In genomic region chr8:121651874-121652361, GRCm38 (mm10) we compare ENCODE assay signal across 8 mouse cellular contexts. TPM values are rescaled to one million over a fixed set of nuclear protein-coding genes. Genes with fewer than 3 reads are reported as not detected.
DNase-seq lines count a peak whose midpoint lies in the region; ATAC-seq and TF ChIP-seq lines count a peak whose summit lies in the region.

No protein-coding gene starts in this region.

- peak overlapping the region; percentile 99 for H3K4me2 ChIP-seq in forebrain, embryonic 15.5 days (replicated peaks)
- H3K4me2 ChIP-seq in hindbrain, postnatal 0 days (ENCODE audit: low read depth, low read length) = peak overlapping the region; percentile 92
- peak overlapping the region; percentile 98 for H3K4me2 ChIP-seq in lung, embryonic 14.5 days

- peak overlapping the region; percentile 78 for H3K4me3 ChIP-seq in lung, adult 2 months (replicated peaks; ENCODE audit: extremely low read depth, low read depth, low read length)
- peak overlapping the region; percentile 94 for H3K4me3 ChIP-seq in forebrain, embryonic 15.5 days
- peak overlapping the region; percentile 81 for H3K4me3 ChIP-seq in hindbrain, postnatal 0 days (ENCODE audit: low read length)
- peak overlapping the region; percentile 77 for H3K4me3 ChIP-seq in lung, embryonic 14.5 days (ENCODE audit: low read depth, low read length)

- peaks cover 19% of the 10 kb centered on the region for H3K4me1 ChIP-seq in lung, adult 2 months (ENCODE audit: control insufficient read depth, insufficient read depth, low read length)
- H3K4me1 ChIP-seq in forebrain, embryonic 15.5 days = peaks cover 59% of the 10 kb centered on the region
- H3K4me1 ChIP-seq in hindbrain, postnatal 0 days (ENCODE audit: insufficient read depth, low read length) = peaks cover 45% of the 10 kb centered on the region
- H3K4me1 ChIP-seq in lung, embryonic 14.5 days (ENCODE audit: insufficient read depth) = peaks cover 27% of the 10 kb centered on the region

- H3K9ac ChIP-seq in forebrain, embryonic 15.5 days (replicated peaks) = peak overlapping the region; percentile 83
- peak overlapping the region; percentile 89 for H3K9ac ChIP-seq in hindbrain, postnatal 0 days (replicated peaks; ENCODE audit: low read length)
- peak overlapping the region; percentile 86 for H3K9ac ChIP-seq in lung, embryonic 14.5 days

- peak; percentile 57 for DNase-seq in lung, adult 2 months
- no peak for DNase-seq in lung, postnatal 25 days (ENCODE audit: low spot score)
- DNase-seq in cerebellum, adult 11 months = peak; percentile 68
- DNase-seq in hindbrain, postnatal 0 days (ENCODE audit: low spot score) = peak; percentile 73
- peak; percentile 66 for DNase-seq in lung, embryonic 14.5 days
- DNase-seq in right cerebral cortex, postnatal 4 days = peak; percentile 54
- no peak for DNase-seq in spleen, postnatal 4 days (ENCODE audit: low spot score in 2 of 2)

- ATAC-seq in forebrain, embryonic 15.5 days (replicated peaks) = no peak
- no peak for ATAC-seq in hindbrain, postnatal 0 days
- no peak for ATAC-seq in lung, embryonic 14.5 days (ENCODE audit: insufficient read depth)

- peak overlapping the region; percentile 79 for H3K27ac ChIP-seq in forebrain, embryonic 15.5 days (replicated peaks)
- peak overlapping the region; percentile 98 for H3K27ac ChIP-seq in hindbrain, postnatal 0 days
- H3K27ac ChIP-seq in lung, embryonic 14.5 days (ENCODE audit: low read depth) = peak overlapping the region; percentile 36; the same call in 1 of the 2 replicates

- no peak for TF ChIP-seq CTCF in lung, adult 2 months (IDR thresholded peaks at IDR 0.05; ENCODE audit: insufficient read depth, low read length)
- TF ChIP-seq CTCF in hindbrain, postnatal 0 days (IDR thresholded peaks at IDR 0.05; ENCODE audit: low read depth) = no peak
- no peak for TF ChIP-seq CTCF in lung, embryonic 14.5 days (IDR thresholded peaks at IDR 0.05; ENCODE audit: low read depth)

- no peak for TF ChIP-seq POLR2A in lung, adult 2 months (IDR thresholded peaks at IDR 0.05; ENCODE audit: borderline replicate concordance, extremely low read depth, low read depth, low read length)

- no peaks in the 10 kb centered on the region for H3K36me3 ChIP-seq in forebrain, embryonic 15.5 days
- H3K36me3 ChIP-seq in hindbrain, postnatal 0 days (ENCODE audit: insufficient read depth, low read length) = no peaks in the 10 kb centered on the region
- 0 out of 2 replicates have a peak, but pooled peaks cover 15% of the 10 kb centered on the region for H3K36me3 ChIP-seq in lung, embryonic 14.5 days (ENCODE audit: insufficient read depth)

- H3K9me3 ChIP-seq in forebrain, embryonic 15.5 days = no peaks in the 10 kb centered on the region
- no peaks in the 10 kb centered on the region for H3K9me3 ChIP-seq in hindbrain, postnatal 0 days (ENCODE audit: low read length)
- H3K9me3 ChIP-seq in lung, embryonic 14.5 days (ENCODE audit: low read depth, low read length) = no peaks in the 10 kb centered on the region

- no peaks in the 10 kb centered on the region for H3K27me3 ChIP-seq in forebrain, embryonic 15.5 days
- no peaks in the 10 kb centered on the region for H3K27me3 ChIP-seq in hindbrain, postnatal 0 days (ENCODE audit: insufficient read depth, low read length)
- H3K27me3 ChIP-seq in lung, embryonic 14.5 days (ENCODE audit: insufficient read depth, low read length) = no peaks in the 10 kb centered on the region

- WGBS in lung, adult 2 months = 8% methylated on average over 56 of the region's 56 CpGs
- under 1% methylated on average over 45 of the region's 56 CpGs for WGBS in forebrain, embryonic 15.5 days
- under 1% methylated on average over 46 of the region's 56 CpGs for WGBS in hindbrain, postnatal 0 days
- WGBS in lung, embryonic 14.5 days = under 1% methylated on average over 49 of the region's 56 CpGs

RNA-seq across cellular contexts. Expression of gene Zcchc14, which starts 0.8 kb away (rescaled TPM):
- polyA plus RNA-seq in lung, adult 2 months (2012; rRNA removed) = 40.8 and 50.9 TPM in 2 replicates
- polyA plus RNA-seq in forebrain, embryonic 15.5 days (2015; fragmentation: Nextera tagmentation; extraction: Ambion mirVana) = 36.7 and 39.2 TPM in 2 replicates
- 66.4 and 66.5 TPM in 2 replicates for total RNA-seq in hindbrain, postnatal 0 days (2014; rRNA removed)
- polyA plus RNA-seq in hindbrain, postnatal 0 days (2015; fragmentation: Nextera tagmentation; extraction: Ambion mirVana) = 13.9 and 14.3 TPM in 2 replicates
- polyA plus RNA-seq in lung, embryonic 14.5 days (2014; fragmentation: Nextera tagmentation; extraction: Ambion mirVana) = 23.0 and 25.0 TPM in 2 replicates

Comparison
In these comparisons a context has a peak if more than half of its experiments do, and no peak if none do; other contexts are left out.
1. DNase-seq: peak in lung, adult 2 months (single experiment), cerebellum, adult 11 months (single experiment), hindbrain, postnatal 0 days (single experiment), lung, embryonic 14.5 days (single experiment) and right cerebral cortex, postnatal 4 days (single experiment); none in lung, postnatal 25 days (single experiment) and spleen, postnatal 4 days (0 of 2).
2. H3K27ac ChIP-seq: peak in every context shown above with its lines; median percentile 98 in hindbrain, postnatal 0 days; 79 in forebrain, embryonic 15.5 days; 36 in lung, embryonic 14.5 days.
3. Peak in every context shown above with its lines, with median percentiles within 50 percentile points of each other: H3K4me3 ChIP-seq, H3K4me2 ChIP-seq and H3K9ac ChIP-seq.